Mouse (Mus musculus): ENCODE measurements around the gene Adgrf5. TPM values are rescaled to one million over a fixed set of nuclear protein-coding genes. Genes with fewer than 3 reads are reported as not detected.
"Not testable (repeated sequence)": the region's sequence is repeated elsewhere in the genome, so short reads cannot be mapped to it uniquely, and the experiment has no call there.

Adgrf5 gene
- total RNA-seq (2021): 100 to 1,000 TPM; 209 to 282 TPM

GRCm38 (mm10) chr17:43359826-43360619, at the start of gene Adgrf5:
TSS of gene Adgrf5 (plus strand) at chr17:43360451.
- intact Hi-C loops (cut with DNase I): loop anchor here (2.0 to 5.0 kb wide), 4 partner anchors 21 to 72 kb away; no protein-coding TSS in a partner anchor
- DNase-seq: peak; percentile 65 to 67

- DNase-seq: no peak
- intact Hi-C loops (cut with DNase I): loop anchor here (1.0 to 10.0 kb wide), 4 partner anchors 36 to 279 kb away; partner anchors contain the start of gene Adgrf5
Measured at GRCm38 (mm10) chr17:43325986-43326671, 34.1 kb upstream of the Adgrf5 start.

- intact Hi-C loops (cut with DNase I): loop anchor here (1.0 to 10.0 kb wide), 4 partner anchors 35 to 278 kb away; partner anchors contain the start of gene Adgrf5
- peak; percentile 53 to 56 for DNase-seq
Measured at GRCm38 (mm10) chr17:43326726-43327700, 33.2 kb upstream of the Adgrf5 start.

- intact Hi-C loops (cut with DNase I): loop anchor here (5.0 to 10.0 kb wide), 2 partner anchors 34 to 277 kb away; partner anchors contain the start of gene Adgrf5
- DNase-seq: no peak
Measured at GRCm38 (mm10) chr17:43327810-43328209, 32.4 kb upstream of the Adgrf5 start.

- no peak for DNase-seq
- intact Hi-C loops (cut with DNase I): loop anchor here (5.0 to 10.0 kb wide), 2 partner anchors 33 to 276 kb away; partner anchors contain the start of gene Adgrf5
Measured at GRCm38 (mm10) chr17:43329216-43329615, 31.0 kb upstream of the Adgrf5 start.

- DNase-seq: peak in 1 of 2 experiments; percentile 3
- intact Hi-C loops (cut with DNase I): loop anchor here (5.0 to 10.0 kb wide), 2 partner anchors 33 to 275 kb away; partner anchors contain the start of gene Adgrf5
Measured at GRCm38 (mm10) chr17:43329761-43330183, 30.5 kb upstream of the Adgrf5 start.

- DNase-seq: no peak
- intact Hi-C loops (cut with DNase I): no loop called here
Measured at GRCm38 (mm10) chr17:43332686-43333085, 27.6 kb upstream of the Adgrf5 start.

- DNase-seq: no peak
- intact Hi-C loops (cut with DNase I): no loop called here
Measured at GRCm38 (mm10) chr17:43334074-43334473, 26.2 kb upstream of the Adgrf5 start.

GRCm38 (mm10) chr17:43337643-43338042, 22.6 kb upstream of the Adgrf5 start:
- DNase-seq: no peak
- intact Hi-C loops (cut with DNase I): loop anchor here (2.0 kb wide), 1 partner anchor 23 kb away; the partner anchor contains the start of gene Adgrf5

- intact Hi-C loops (cut with DNase I): loop anchor here (2.0 kb wide), 1 partner anchor 23 kb away; the partner anchor contains the start of gene Adgrf5
- DNase-seq: no peak
Measured at GRCm38 (mm10) chr17:43338279-43338678, 22.0 kb upstream of the Adgrf5 start.

- DNase-seq; intact Hi-C loops (cut with DNase I): not testable (repeated sequence)
Measured at GRCm38 (mm10) chr17:43346499-43346898, 13.8 kb upstream of the Adgrf5 start.

- DNase-seq: no peak
- intact Hi-C loops (cut with DNase I): no loop called here
Measured at GRCm38 (mm10) chr17:43357902-43358539, 2.2 kb upstream of the Adgrf5 start.

- no peak for DNase-seq
- intact Hi-C loops (cut with DNase I): loop anchor here (2.0 to 5.0 kb wide), 4 partner anchors 22 to 71 kb away; no protein-coding TSS in a partner anchor
Measured at GRCm38 (mm10) chr17:43361021-43361420, 770 bp downstream of the Adgrf5 start.

GRCm38 (mm10) chr17:43362362-43362761, 2.1 kb downstream of the Adgrf5 start:
- DNase-seq: peak in 1 of 2 experiments; percentile 20
- intact Hi-C loops (cut with DNase I): loop anchor here (2.0 to 5.0 kb wide), 4 partner anchors 28 to 70 kb away; no protein-coding TSS in a partner anchor

GRCm38 (mm10) chr17:43362881-43363280, 2.6 kb downstream of the Adgrf5 start:
- intact Hi-C loops (cut with DNase I): loop anchor here (2.0 to 5.0 kb wide), 4 partner anchors 28 to 69 kb away; no protein-coding TSS in a partner anchor
- DNase-seq: peak in 1 of 2 experiments; percentile 12

- no peak for DNase-seq
- intact Hi-C loops (cut with DNase I): loop anchor here (2.0 to 5.0 kb wide), 4 partner anchors 27 to 68 kb away; no protein-coding TSS in a partner anchor
Measured at GRCm38 (mm10) chr17:43363921-43364320, 3.7 kb downstream of the Adgrf5 start.

GRCm38 (mm10) chr17:43365297-43365696, 5.0 kb downstream of the Adgrf5 start:
- DNase-seq: no peak
- intact Hi-C loops (cut with DNase I): no loop called here

- intact Hi-C loops (cut with DNase I): no loop called here
- DNase-seq: no peak
Measured at GRCm38 (mm10) chr17:43366486-43366885, 6.2 kb downstream of the Adgrf5 start.

- DNase-seq: no peak
- intact Hi-C loops (cut with DNase I): loop anchor here (2.0 kb wide), 1 partner anchor 25 kb away; no protein-coding TSS in a partner anchor
Measured at GRCm38 (mm10) chr17:43368171-43368576, 7.9 kb downstream of the Adgrf5 start.
